Mouse (Mus musculus): ENCODE results near the gene Wasf2.
"Not testable (repeated sequence)": the region's sequence is repeated elsewhere in the genome, so short reads cannot be mapped to it uniquely, and the experiment has no call there.

Gene Wasf2

DNA sequence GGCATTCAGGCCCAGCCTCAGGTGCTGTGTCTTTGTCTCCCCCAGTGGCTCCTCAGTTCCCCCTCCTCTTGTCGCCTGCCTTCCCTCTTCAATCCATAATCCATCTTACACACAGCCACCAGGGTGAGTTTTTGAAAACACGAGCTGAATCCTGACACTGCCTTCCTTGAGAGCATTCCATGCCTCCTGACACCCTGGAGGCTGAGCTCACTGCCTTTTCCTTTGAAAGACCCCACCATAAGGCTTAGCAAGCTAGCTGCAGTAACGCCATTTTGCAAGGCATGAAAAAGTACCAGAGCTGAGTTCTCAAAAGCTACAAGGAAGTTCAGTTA, 34.6 kb upstream of the Wasf2 start:
- in situ Hi-C loops (cut with MboI; ENCODE audit: low sequenced_read_pairs), result not testable (repeated sequence)

DNA sequence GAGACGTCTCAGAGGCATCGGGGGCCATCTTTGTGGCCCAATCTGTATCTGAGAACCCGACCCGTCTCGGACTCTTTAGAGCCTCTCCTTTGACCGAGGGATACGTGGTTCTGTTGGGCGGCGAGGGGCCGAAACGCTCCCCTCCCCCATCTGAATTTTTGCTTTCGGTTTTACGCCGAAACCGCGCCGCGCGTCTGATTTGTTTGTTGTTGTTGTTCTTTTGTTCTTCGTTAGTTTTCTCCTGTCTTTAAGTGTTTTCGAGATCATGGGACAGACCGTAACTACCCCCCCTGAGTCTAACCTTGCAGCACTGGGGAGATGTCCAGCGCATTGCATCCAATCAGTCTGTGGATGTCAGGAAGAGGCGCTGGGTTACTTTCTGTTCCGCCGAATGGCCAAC, 33.6 kb upstream of the Wasf2 start:
- in situ Hi-C loops (cut with MboI; ENCODE audit: low sequenced_read_pairs), result not testable (repeated sequence)

DNA sequence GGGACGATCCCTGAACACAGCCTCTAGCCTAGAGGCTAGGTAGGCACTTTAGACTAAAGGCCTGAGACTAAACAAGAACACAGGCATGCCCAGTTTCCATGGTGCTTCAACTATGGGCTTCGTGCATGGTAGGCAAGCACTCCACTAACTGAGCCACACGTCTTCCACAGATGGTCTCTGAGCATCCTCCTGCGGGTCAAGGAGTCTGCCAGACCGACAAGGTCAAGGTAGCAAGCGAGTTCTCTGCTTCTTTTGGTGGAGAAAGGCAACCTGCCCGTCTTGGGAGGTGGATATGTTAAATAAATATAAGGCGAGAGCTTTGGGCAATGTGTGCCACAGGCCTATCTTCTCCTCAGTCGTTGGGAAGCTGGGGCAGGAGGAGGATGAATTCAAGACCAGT, 28.6 kb upstream of the Wasf2 start:
- in situ Hi-C loops (cut with MboI; ENCODE audit: low sequenced_read_pairs), result no loop called here

DNA sequence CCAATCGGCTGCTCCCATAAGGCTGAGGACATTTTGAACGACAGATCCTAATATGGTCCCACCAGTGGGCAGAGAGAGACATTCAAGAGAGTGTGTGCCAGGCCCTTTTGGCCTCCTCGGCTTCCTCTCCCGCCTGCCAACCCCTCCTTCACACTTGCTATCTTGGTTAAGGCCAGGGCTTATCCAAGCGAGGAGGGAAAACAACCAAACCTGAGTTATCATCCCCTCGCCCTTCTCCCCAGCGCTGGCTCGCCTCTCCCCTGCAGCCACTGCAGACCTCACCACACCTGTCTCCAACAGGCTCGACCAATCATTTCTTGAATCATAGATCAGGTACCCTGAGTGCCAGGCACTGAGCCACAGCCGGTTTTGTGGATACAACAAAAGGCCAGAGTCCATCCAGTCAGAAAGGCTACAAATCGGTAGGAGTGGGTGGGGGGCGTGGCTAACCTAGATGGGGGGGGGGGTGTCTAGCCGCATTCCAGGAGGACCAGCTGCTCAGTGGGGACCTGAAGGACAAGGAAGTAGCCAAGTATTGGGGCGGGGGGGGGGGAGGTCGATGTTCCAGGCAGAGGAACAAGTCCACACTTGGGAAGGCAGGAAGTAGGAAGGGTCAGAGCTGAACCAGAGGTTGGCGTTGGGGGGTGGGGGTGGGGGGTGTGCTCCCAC, 26.6 kb upstream of the Wasf2 start:
- in situ Hi-C loops (cut with MboI; ENCODE audit: low sequenced_read_pairs), result no loop called here

DNA sequence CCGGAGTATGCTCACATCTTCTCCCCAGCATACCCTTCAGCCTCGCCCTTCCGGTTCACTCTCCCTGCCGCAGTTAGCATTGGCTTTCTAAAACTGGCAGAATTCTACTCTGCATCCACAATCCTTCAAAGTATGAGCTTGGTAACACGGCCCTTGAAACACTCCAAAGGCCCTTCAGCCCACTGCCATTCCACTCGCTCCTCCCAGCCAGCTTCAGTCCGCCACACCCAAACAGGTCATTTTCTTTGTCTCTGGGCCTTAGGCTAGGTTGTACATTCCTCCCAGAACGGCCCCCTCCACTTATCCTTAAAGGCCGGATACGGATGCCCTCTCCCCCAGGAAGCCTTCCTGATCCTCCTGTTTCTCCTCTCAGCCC, 26.1 kb upstream of the Wasf2 start:
- in situ Hi-C loops (cut with MboI; ENCODE audit: low sequenced_read_pairs), result no loop called here

- in situ Hi-C loops (cut with MboI; ENCODE audit: low sequenced_read_pairs), result no loop called here
Measured at GRCm38 (mm10) chr4:133106691-133107090, 23.6 kb upstream of the Wasf2 start.

GRCm38 (mm10) chr4:133107788-133108281, 22.5 kb upstream of the Wasf2 start:
- in situ Hi-C loops (cut with MboI; ENCODE audit: low sequenced_read_pairs), result no loop called here

- in situ Hi-C loops (cut with MboI; ENCODE audit: low sequenced_read_pairs), result no loop called here
Measured at GRCm38 (mm10) chr4:133108481-133109334, 21.6 kb upstream of the Wasf2 start.

DNA sequence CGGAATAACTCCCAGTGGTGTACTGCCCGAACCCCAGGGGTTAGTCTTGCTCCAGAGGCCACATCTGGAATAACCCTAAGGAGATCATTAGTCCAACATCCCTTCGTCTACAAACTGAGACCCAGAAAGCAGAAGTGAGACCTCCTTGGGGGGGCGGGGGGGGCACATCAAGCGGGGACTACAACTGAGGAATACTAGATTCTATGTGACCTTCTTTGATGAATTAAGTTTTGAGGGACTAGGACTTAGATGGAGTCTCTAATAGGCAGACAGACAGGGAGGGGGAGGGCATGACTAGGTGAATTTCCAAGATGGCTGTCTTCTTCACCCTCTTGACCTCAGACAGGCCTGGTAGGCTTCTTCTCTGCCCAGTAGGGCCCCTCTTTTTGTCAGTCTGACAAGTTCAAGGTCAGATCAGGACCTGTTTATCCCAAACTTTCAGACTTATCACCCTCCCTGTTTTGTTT, 20.9 kb upstream of the Wasf2 start:
- in situ Hi-C loops (cut with MboI; ENCODE audit: low sequenced_read_pairs), result no loop called here

DNA sequence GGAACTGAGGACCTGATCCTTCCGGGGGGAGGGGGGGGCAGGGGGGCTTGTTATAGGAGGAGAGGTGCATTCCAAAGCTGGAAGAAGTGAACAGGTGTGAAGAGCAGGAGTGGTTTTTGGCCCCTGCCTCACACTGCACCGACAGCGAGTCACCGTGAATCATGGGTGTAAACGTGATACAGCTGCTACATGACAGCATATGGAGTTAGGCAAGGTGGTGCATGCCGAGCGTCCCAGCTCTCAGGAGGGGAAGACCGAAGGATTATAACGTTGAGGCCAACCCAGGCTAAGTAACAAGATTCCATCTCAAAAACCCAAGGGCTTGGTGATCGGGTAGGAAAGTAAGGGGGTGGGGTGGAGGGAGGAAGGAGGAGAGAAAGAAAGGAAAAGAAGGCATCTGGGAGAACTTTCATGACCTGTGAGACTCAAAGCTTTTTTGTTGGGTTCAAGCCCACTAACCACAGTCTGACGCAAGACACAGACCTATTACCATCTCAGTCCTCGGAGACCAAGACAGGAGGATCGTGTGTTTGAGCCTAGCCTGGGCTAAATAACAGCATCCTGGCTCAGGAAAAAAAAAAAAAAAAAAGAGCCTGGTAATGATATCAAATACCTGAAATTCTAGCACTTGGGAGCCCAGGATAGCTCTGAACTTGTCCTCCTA, 18.0 kb upstream of the Wasf2 start:
- in situ Hi-C loops (cut with MboI; ENCODE audit: low sequenced_read_pairs), result no loop called here

GRCm38 (mm10) chr4:133113351-133113882, 16.9 kb upstream of the Wasf2 start:
- in situ Hi-C loops (cut with MboI; ENCODE audit: low sequenced_read_pairs), result no loop called here

DNA sequence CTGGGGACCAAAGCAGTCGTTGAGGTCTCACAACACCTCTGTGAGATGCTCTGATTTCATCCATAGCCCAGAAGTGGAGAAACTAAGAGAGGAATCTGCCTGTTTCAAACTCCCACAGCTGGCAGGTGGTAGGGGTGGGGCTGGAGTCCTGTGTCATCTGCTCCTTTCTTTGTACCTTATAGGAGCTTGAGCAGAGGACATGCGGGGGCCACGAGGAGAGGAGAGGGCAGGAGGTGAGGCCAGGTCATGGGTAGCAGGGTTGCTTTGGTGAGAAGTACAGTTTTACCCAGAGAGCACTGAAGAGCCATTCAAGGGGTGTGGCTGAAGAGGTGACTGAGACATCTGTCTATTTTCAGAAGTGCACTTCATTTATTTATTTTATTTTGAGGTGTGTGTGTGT, 15.5 kb upstream of the Wasf2 start:
- in situ Hi-C loops (cut with MboI; ENCODE audit: low sequenced_read_pairs), result no loop called here

- in situ Hi-C loops (cut with MboI; ENCODE audit: low sequenced_read_pairs), result no loop called here
Measured at GRCm38 (mm10) chr4:133115721-133116429, 14.4 kb upstream of the Wasf2 start.

- in situ Hi-C loops (cut with MboI; ENCODE audit: low sequenced_read_pairs), result no loop called here
Measured at GRCm38 (mm10) chr4:133116756-133117470, 13.4 kb upstream of the Wasf2 start.

DNA sequence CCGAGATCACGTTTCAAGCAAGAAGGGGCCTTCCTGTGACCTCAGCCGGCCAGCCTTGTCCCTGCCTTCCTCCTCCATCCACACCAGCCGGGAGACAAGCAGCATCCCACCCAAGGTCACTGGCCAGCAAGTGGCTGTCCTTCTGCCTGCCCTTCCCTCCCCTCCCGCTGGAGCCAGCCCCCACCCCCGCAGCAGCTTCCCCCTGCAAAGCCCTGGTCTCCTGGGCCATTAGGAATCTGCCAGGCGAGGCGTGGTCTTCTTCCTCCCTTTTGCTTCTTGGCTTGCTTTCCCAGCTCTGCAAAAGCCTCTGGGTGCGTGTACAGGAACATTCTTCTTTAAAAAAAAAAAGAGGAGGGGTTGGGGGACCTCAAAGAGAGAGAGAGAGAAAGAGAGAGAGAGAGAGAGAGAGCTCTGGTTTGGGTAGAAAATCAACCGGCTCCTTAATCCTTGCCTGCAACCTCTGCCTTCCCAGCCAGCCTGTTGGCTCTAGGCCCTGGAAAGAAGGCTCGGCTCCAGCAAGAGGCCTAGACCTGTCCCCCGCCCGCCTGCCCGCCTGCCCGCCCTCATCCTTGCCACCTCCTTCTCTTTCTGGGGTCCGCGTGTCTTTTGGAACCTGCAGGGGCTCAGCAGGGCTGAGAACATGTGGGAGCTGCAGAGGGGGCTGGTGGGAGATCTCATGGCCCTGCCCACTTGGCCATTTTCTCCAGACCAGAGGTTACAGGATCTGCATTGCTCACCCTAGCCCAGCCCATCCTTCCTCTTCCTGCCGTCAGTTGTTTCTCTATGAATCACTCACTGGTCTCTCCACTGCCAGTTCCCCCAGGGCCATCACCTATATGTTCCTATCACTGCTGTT, 12.5 kb upstream of the Wasf2 start:
- in situ Hi-C loops (cut with MboI; ENCODE audit: low sequenced_read_pairs), result no loop called here

GRCm38 (mm10) chr4:133118775-133119375, 11.4 kb upstream of the Wasf2 start:
- in situ Hi-C loops (cut with MboI; ENCODE audit: low sequenced_read_pairs), result no loop called here

- in situ Hi-C loops (cut with MboI; ENCODE audit: low sequenced_read_pairs), result no loop called here
Measured at GRCm38 (mm10) chr4:133119579-133119978, 10.7 kb upstream of the Wasf2 start.

GRCm38 (mm10) chr4:133120833-133121321, 9.4 kb upstream of the Wasf2 start:
- in situ Hi-C loops (cut with MboI; ENCODE audit: low sequenced_read_pairs), result no loop called here

- in situ Hi-C loops (cut with MboI; ENCODE audit: low sequenced_read_pairs), result no loop called here
Measured at GRCm38 (mm10) chr4:133121416-133121815, 8.9 kb upstream of the Wasf2 start.

Measured in CH12F3 (cell line).